Mouse (Mus musculus): ENCODE measurements around the gene Elavl4. TPM values are rescaled to one million over a fixed set of nuclear protein-coding genes. Genes with fewer than 3 reads are reported as not detected.

The Elavl4 gene
- polyA plus RNA-seq, 1 experiment from 2014 or later = 185 TPM

GRCm38 (mm10) chr4:110213666-110214065 lies 138.0 kb downstream of the Elavl4 start:
- Histone ChIP-seq H3K36me3 (replicated peaks) (peaks cover 38% of the 10 kb centered on the region), H3K4me3 (replicated peaks) (no peak overlapping the region), H3K4me2 (no peak overlapping the region), H3K4me1 (peaks cover 34% of the 10 kb centered on the region), H3K9ac (no peak overlapping the region), H3K9me3 (no peaks in the 10 kb centered on the region), H3K27me3 (no peaks in the 10 kb centered on the region), H3K27ac (0 out of 2 replicates have a peak overlapping the region, but pooled peaks have one; percentile 53)
- 37% methylated on average over 5 of the region's 5 CpGs for WGBS
- peak; percentile 16; the same call in 1 of the 2 replicates for ATAC-seq (ENCODE audit: low FRiP score)

- Histone ChIP-seq H3K4me2 (no peak overlapping the region), H3K9me3 (no peaks in the 10 kb centered on the region), H3K27ac (peak overlapping the region; percentile 78), H3K27me3 (no peaks in the 10 kb centered on the region), H3K4me3 (replicated peaks) (no peak overlapping the region), H3K4me1 (peaks cover 34% of the 10 kb centered on the region), H3K36me3 (replicated peaks) (peaks cover 36% of the 10 kb centered on the region), H3K9ac (no peak overlapping the region)
- 62% methylated on average over 5 of the region's 5 CpGs for WGBS
- ATAC-seq (ENCODE audit: low FRiP score) = no peak
Observed at GRCm38 (mm10) chr4:110210246-110210645, 141.5 kb downstream of the Elavl4 start.

- H3K4me2 ChIP-seq = no peak overlapping the region
- H3K27me3 ChIP-seq = no peaks in the 10 kb centered on the region
- no peaks in the 10 kb centered on the region for H3K9me3 ChIP-seq
- peak; percentile 72 for ATAC-seq (ENCODE audit: low FRiP score)
- no peak overlapping the region for H3K4me3 ChIP-seq (replicated peaks)
- H3K4me1 ChIP-seq = peaks cover 32% of the 10 kb centered on the region
- 10% methylated on average over 5 of the region's 5 CpGs for WGBS
- H3K9ac ChIP-seq = no peak overlapping the region
- peaks cover 31% of the 10 kb centered on the region for H3K36me3 ChIP-seq (replicated peaks)
- peak overlapping the region; percentile 78 for H3K27ac ChIP-seq
Observed at GRCm38 (mm10) chr4:110209613-110210012, 142.1 kb downstream of the Elavl4 start.

- Histone ChIP-seq H3K9ac (no peak overlapping the region), H3K4me1 (peaks cover 15% of the 10 kb centered on the region; the same call in 1 of the 2 replicates), H3K9me3 (no peaks in the 10 kb centered on the region), H3K27ac (no peak overlapping the region), H3K36me3 (replicated peaks) (peaks cover 5% of the 10 kb centered on the region), H3K27me3 (no peaks in the 10 kb centered on the region), H3K4me3 (replicated peaks) (no peak overlapping the region), H3K4me2 (no peak overlapping the region)
- no peak for ATAC-seq (ENCODE audit: low FRiP score)
- 85% methylated on average over 3 of the region's 3 CpGs for WGBS
Observed at GRCm38 (mm10) chr4:110201680-110202079, 150.0 kb downstream of the Elavl4 start.

GRCm38 (mm10) chr4:110199897-110200296 lies 151.8 kb downstream of the Elavl4 start:
- Histone ChIP-seq H3K9ac (no peak overlapping the region), H3K27me3 (no peaks in the 10 kb centered on the region), H3K4me1 (peaks cover 15% of the 10 kb centered on the region; the same call in 1 of the 2 replicates), H3K4me2 (no peak overlapping the region), H3K27ac (no peak overlapping the region), H3K4me3 (replicated peaks) (no peak overlapping the region), H3K9me3 (no peaks in the 10 kb centered on the region), H3K36me3 (replicated peaks) (no peaks in the 10 kb centered on the region)
- no peak for ATAC-seq (ENCODE audit: low FRiP score)
- WGBS = 76% methylated on average over 5 of the region's 5 CpGs

- Histone ChIP-seq H3K36me3 (replicated peaks) (no peaks in the 10 kb centered on the region), H3K27ac (no peak overlapping the region), H3K9me3 (no peaks in the 10 kb centered on the region), H3K9ac (no peak overlapping the region), H3K27me3 (no peaks in the 10 kb centered on the region), H3K4me3 (replicated peaks) (no peak overlapping the region), H3K4me1 (peaks cover 15% of the 10 kb centered on the region; the same call in 1 of the 2 replicates), H3K4me2 (no peak overlapping the region)
- ATAC-seq (ENCODE audit: low FRiP score) = no peak
- WGBS = 86% methylated on average over 2 of the region's 2 CpGs
Observed at GRCm38 (mm10) chr4:110198600-110198999, 153.1 kb downstream of the Elavl4 start.

DNA sequence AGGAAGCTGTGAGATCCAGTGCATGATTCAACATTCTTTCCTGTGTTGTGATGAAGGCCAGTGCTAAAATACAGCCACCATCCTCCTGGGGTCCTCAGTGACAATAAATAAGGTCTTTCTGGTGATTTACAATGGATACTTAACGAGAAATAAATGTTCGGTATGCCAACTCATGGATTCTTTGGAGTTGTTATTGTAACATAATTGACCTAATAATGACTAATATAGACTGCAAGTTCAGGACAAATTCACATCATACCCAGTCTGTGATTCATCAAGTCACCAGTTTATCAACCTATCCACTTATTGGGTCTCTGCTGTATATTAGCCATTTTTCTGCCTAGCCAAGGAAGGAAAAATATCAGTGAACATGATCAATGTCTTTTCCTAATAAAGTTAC lies 174.4 kb downstream of the Elavl4 start:
- H3K4me1 ChIP-seq = no peaks in the 10 kb centered on the region
- no peak overlapping the region for H3K4me3 ChIP-seq (replicated peaks)
- no peaks in the 10 kb centered on the region for H3K36me3 ChIP-seq (replicated peaks)
- no peak overlapping the region for H3K27ac ChIP-seq
- H3K9me3 ChIP-seq = no peaks in the 10 kb centered on the region
- no peak overlapping the region for H3K9ac ChIP-seq
- ATAC-seq (ENCODE audit: low FRiP score) = no peak
- 88% methylated on average over 2 of the region's 2 CpGs for WGBS
- H3K4me2 ChIP-seq = no peak overlapping the region
- H3K27me3 ChIP-seq = no peaks in the 10 kb centered on the region

DNA sequence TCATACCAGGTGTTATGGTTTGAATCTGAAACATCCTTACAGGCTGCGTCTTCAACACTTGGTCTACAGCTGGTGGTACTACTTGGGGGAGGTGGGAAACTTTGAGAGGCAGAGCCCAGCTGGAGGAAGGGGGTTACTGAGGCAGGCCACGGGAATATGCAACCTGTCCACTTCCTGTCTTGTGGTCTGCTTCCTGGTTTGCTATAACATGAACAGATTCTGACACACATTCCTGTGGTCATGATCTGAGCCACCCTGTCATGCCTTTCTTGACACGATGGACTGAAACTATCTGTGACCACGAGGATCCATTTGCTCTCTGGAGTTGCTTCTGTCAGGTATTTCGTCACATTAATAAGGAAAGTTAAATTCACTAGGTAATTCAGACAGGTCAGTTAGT lies 179.7 kb downstream of the Elavl4 start:
- H3K9ac ChIP-seq = no peak overlapping the region
- no peaks in the 10 kb centered on the region for H3K36me3 ChIP-seq (replicated peaks)
- no peaks in the 10 kb centered on the region for H3K4me1 ChIP-seq
- no peak overlapping the region for H3K4me3 ChIP-seq (replicated peaks)
- ATAC-seq (ENCODE audit: low FRiP score) = no peak
- H3K27me3 ChIP-seq = no peaks in the 10 kb centered on the region
- H3K27ac ChIP-seq = no peak overlapping the region
- no peak overlapping the region for H3K4me2 ChIP-seq
- no peaks in the 10 kb centered on the region for H3K9me3 ChIP-seq
- 89% methylated on average over 5 of the region's 5 CpGs for WGBS

DNA sequence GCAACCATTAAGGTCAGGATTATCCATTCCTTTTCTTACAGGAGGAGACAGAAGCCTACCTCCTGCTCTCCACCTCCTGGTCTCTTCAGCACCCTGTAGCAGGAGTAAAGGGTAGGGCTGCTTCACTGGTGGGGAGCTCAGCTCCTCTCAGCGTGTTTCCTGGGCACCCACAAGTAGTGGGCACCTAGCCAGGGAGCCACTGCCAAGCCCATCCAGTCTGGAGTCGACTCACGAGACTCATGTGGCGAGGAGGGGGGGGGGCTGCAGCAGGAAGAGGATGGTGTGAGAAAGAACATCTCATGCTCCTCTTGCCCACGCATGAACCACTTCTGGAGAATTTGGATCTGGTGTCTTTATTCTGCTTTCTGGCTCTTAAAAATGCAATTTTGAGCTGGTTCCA lies 186.5 kb downstream of the Elavl4 start:
- Histone ChIP-seq H3K4me3 (replicated peaks) (no peak overlapping the region), H3K4me2 (no peak overlapping the region), H3K27ac (no peak overlapping the region), H3K4me1 (no peaks in the 10 kb centered on the region), H3K27me3 (no peaks in the 10 kb centered on the region), H3K36me3 (replicated peaks) (no peaks in the 10 kb centered on the region), H3K9ac (no peak overlapping the region), H3K9me3 (no peaks in the 10 kb centered on the region)
- WGBS = 85% methylated on average over 5 of the region's 5 CpGs
- ATAC-seq (ENCODE audit: low FRiP score) = no peak

GRCm38 (mm10) chr4:110161600-110161999 lies 190.1 kb downstream of the Elavl4 start:
- no peaks in the 10 kb centered on the region for H3K27me3 ChIP-seq
- no peaks in the 10 kb centered on the region for H3K36me3 ChIP-seq (replicated peaks)
- peaks cover 3% of the 10 kb centered on the region; the same call in 1 of the 2 replicates for H3K4me1 ChIP-seq
- WGBS = 86% methylated on average over 3 of the region's 3 CpGs
- ATAC-seq (ENCODE audit: low FRiP score) = no peak
- no peak overlapping the region for H3K4me3 ChIP-seq (replicated peaks)
- H3K4me2 ChIP-seq = no peak overlapping the region
- no peak overlapping the region for H3K9ac ChIP-seq
- H3K9me3 ChIP-seq = no peaks in the 10 kb centered on the region
- no peak overlapping the region for H3K27ac ChIP-seq

- H3K4me2 ChIP-seq = no peak overlapping the region
- no peak for ATAC-seq (ENCODE audit: low FRiP score)
- no peaks in the 10 kb centered on the region for H3K9me3 ChIP-seq
- H3K4me1 ChIP-seq = peaks cover 25% of the 10 kb centered on the region
- no peak overlapping the region for H3K27ac ChIP-seq
- no peaks in the 10 kb centered on the region for H3K36me3 ChIP-seq (replicated peaks)
- no peak overlapping the region for H3K4me3 ChIP-seq (replicated peaks)
- H3K9ac ChIP-seq = no peak overlapping the region
- H3K27me3 ChIP-seq = no peaks in the 10 kb centered on the region
- WGBS = 48% methylated on average over 3 of the region's 3 CpGs
Observed at GRCm38 (mm10) chr4:110157515-110158159, 194.1 kb downstream of the Elavl4 start.

- H3K9me3 ChIP-seq = no peaks in the 10 kb centered on the region
- ATAC-seq (ENCODE audit: low FRiP score) = no peak
- no peaks in the 10 kb centered on the region for H3K36me3 ChIP-seq (replicated peaks)
- H3K27me3 ChIP-seq = no peaks in the 10 kb centered on the region
- no peak overlapping the region for H3K4me3 ChIP-seq (replicated peaks)
- WGBS = 31% methylated on average over 2 of the region's 2 CpGs
- peaks cover 36% of the 10 kb centered on the region for H3K4me1 ChIP-seq
- H3K4me2 ChIP-seq = no peak overlapping the region
- no peak overlapping the region for H3K27ac ChIP-seq
- no peak overlapping the region for H3K9ac ChIP-seq
Observed at GRCm38 (mm10) chr4:110155954-110156353, 195.8 kb downstream of the Elavl4 start.

Data from forebrain, embryonic 12.5 days (tissue).